Mouse (Mus musculus): Measurements from ENCODE around the gene Adgrg6.

Gene Adgrg6

GRCm38 (mm10) chr10:14491838-14492237 lies 53.6 kb downstream of the Adgrg6 start:
- DNase-seq (ENCODE audit: low spot score): no peak

- no peak for DNase-seq (ENCODE audit: low spot score)
These were observed 62.2 kb downstream of the Adgrg6 start for GRCm38 (mm10) chr10:14483257-14483656.

- DNase-seq (ENCODE audit: low spot score): no peak
These were observed 63.0 kb downstream of the Adgrg6 start for GRCm38 (mm10) chr10:14482483-14482882.

- no peak for DNase-seq (ENCODE audit: low spot score)
These were observed 64.5 kb downstream of the Adgrg6 start for GRCm38 (mm10) chr10:14480928-14481327.

GRCm38 (mm10) chr10:14476393-14476792 lies 69.1 kb downstream of the Adgrg6 start:
- no peak for DNase-seq (ENCODE audit: low spot score)

DNA sequence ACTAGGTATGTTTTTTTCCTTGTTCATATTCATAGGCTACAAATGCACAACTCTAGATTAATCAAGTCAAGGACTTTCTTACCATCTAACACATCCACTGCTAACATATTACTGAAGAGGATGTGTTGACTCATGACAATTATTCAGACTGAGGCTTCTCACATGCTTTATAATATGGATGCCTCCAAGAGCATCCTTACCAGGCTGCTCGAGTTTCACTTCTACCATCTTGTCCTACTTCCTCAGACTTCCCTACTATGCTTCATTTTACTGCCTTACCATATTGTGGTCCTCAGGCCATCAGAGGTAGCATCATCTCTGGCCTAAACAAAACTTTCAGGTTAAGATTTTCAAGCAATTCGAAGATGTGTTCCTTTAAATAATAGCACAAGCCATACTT lies 69.8 kb downstream of the Adgrg6 start:
- no peak for DNase-seq (ENCODE audit: low spot score)

- DNase-seq (ENCODE audit: low spot score): no peak
These were observed 70.7 kb downstream of the Adgrg6 start for GRCm38 (mm10) chr10:14474541-14475305.

DNA sequence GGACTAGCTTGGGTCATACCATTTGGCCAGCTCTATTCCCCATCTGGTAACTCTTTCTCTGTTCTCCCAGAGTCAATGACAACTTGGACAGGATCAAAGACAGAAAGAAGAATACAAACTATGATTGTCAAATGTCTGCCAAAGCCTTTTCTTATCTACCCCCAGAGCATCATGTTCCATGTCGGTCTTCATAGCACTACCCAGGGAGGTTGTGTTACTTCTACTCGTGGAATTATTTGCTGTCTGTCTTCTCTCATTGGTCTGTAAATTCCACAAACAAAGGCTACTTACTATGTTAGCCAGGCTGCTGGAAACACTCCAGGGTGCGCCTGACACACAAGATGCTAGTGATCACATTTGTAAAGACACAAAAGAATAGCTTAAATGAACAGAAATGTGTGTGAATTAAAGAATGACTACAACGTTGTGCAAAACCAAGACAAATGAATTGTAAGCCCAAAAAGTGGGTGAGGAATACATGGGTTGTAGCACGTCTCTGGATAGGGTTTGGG lies 74.4 kb downstream of the Adgrg6 start:
- no peak for DNase-seq (ENCODE audit: low spot score)

DNA sequence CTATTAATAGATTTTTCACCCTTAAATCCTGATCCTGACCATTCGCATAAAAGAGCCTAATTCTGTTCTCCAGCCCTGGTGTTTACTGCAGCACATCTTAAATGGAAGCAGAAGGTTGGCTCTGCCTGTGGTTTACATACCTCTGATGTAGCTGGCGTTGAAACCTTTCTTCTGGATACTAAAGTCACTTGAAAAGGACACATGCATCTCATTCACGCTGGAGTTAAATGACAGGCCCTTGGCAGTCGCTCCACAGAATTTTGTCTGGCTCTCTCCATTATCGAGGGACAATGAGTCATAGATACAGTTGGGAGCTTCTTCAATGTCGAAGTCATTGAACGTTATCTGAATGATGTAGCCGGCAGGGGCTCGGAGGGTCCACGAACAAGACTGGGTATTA lies 76.8 kb downstream of the Adgrg6 start:
- no peak for DNase-seq (ENCODE audit: low spot score)

GRCm38 (mm10) chr10:14463796-14464511 lies 81.5 kb downstream of the Adgrg6 start:
- DNase-seq (ENCODE audit: low spot score): no peak

- DNase-seq (ENCODE audit: low spot score): no peak
These were observed 84.4 kb downstream of the Adgrg6 start for GRCm38 (mm10) chr10:14460933-14461514.

GRCm38 (mm10) chr10:14460252-14460932 lies 85.1 kb downstream of the Adgrg6 start:
- no peak for DNase-seq (ENCODE audit: low spot score)

DNA sequence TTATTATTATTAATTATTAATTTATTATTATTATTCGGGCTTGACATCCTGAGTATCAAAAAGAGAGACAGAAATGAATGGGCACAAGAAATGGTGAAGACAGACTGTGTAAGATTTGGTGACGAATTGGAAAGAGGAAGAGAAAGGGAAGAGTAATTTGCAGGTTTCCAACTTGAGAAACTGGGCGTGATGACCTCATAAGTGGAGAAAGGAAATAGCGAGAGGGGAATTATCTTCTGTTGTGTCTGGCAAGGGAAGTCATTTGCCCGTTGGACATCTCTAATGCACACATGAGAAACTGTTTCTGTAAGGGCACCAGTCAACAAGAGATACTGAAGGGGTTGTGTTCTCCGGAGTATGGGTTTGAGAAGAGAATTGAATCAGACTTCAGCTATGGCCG lies 85.6 kb downstream of the Adgrg6 start:
- no peak for DNase-seq (ENCODE audit: low spot score)

GRCm38 (mm10) chr10:14459330-14459729 lies 86.1 kb downstream of the Adgrg6 start:
- no peak for DNase-seq (ENCODE audit: low spot score)

DNA sequence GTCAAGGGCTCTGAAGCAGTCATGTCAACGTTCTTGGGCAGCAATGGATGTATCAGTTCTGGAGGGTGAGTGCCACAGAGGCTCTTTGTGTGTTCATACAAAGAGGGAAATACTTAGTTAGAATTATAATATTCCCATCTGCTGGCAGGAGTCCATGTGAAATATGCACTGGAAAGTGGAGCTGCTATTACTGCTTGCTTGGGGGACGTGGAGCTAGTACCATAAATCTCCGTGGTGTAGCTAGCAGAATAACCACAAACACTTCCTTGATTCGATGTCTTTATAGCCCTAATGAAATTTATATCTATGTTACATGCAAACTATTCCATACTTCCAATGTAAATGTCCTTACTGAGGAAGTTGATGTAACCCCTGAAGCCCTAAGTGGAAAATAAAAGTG lies 91.0 kb downstream of the Adgrg6 start:
- no peak for DNase-seq (ENCODE audit: low spot score)

GRCm38 (mm10) chr10:14451811-14452210 lies 93.6 kb downstream of the Adgrg6 start:
- DNase-seq (ENCODE audit: low spot score): no peak

DNA sequence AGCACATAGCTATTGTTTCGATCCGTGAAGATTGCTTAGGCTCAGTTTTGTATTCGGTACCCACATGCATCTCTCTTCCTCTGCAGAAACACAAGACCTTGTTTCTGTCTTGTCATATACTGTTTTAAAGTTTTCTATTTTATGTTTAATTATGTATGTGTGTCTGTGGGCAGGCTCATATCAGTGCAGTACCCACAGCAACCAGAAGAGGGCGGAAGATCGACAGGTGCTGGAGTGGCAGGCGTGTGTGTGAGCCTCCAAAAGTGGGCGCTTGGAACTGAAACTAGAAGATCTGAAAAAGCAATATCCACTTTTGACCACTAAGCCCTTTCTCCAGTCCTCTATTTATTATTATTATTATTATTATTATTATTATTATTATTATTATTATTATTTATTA lies 95.4 kb downstream of the Adgrg6 start:
- DNase-seq (ENCODE audit: low spot score): no peak

GRCm38 (mm10) chr10:14445590-14446291 lies 99.7 kb downstream of the Adgrg6 start:
- no peak for DNase-seq (ENCODE audit: low spot score)

- no peak for DNase-seq (ENCODE audit: low spot score)
These were observed 104.4 kb downstream of the Adgrg6 start for GRCm38 (mm10) chr10:14440860-14441579.

GRCm38 (mm10) chr10:14404070-14404469 lies 141.4 kb downstream of the Adgrg6 start:
- peak; percentile 23 for DNase-seq (ENCODE audit: low spot score)

- DNase-seq (ENCODE audit: low spot score): no peak
These were observed 143.7 kb downstream of the Adgrg6 start for GRCm38 (mm10) chr10:14401744-14402143.

All from urinary bladder, postnatal 14 days (tissue).